Mouse (Mus musculus): ENCODE data around the gene Morc3.

- TF ChIP-seq CTCF (IDR thresholded peaks at IDR 0.05; ENCODE audit: control insufficient read depth, insufficient read depth, low read length) (no peak), POLR2A (IDR thresholded peaks at IDR 0.05; ENCODE audit: borderline replicate concordance, control insufficient read depth, low read depth, low read length) (no peak)
Measured at GRCm38 (mm10) chr16:93788388-93788787, 43.5 kb upstream of the Morc3 start.
